Mouse (Mus musculus) forebrain, embryonic 14.5 days (tissue): ENCODE data around the gene Ch25h. TPM values are rescaled to one million over a fixed set of nuclear protein-coding genes. Genes with fewer than 3 reads are reported as not detected.

Experiments
- ATAC-seq: fragments of 200-750 bp; cut with Nextera tagmentation; 2 replicates; pipeline ENCODE4 v1.8.0; 2017; ENCODE audit warnings: mild to moderate bottlenecking, moderate library complexity
- DNase-seq: peaks from one replicate; pipeline ENCODE4 v3.0.0-alpha.2; 2015; ENCODE audit warnings: low spot score
- H3K27ac ChIP-seq: fragments of 300-500 bp; sonication (generic); 2 replicates; pipeline ENCODE4 v1.5.1; 2014; ENCODE audit warnings: low read depth, mild to moderate bottlenecking, control low read depth, low read length, moderate library complexity
- H3K27me3 ChIP-seq: fragments of 300-500 bp; sonication (generic); replicated peaks from 2 replicates; pipeline ENCODE4 v1.6.1; 2014; ENCODE audit warnings: low read length, control low read depth, mixed read lengths; ENCODE audit not compliant: control insufficient read depth, insufficient read depth
- H3K36me3 ChIP-seq: fragments of 300-500 bp; sonication (generic); 2 replicates; pipeline ENCODE4 v1.6.1; 2014; ENCODE audit warnings: low read length, control low read depth; ENCODE audit not compliant: control insufficient read depth, insufficient read depth
- H3K4me1 ChIP-seq: fragments of 300-500 bp; sonication (generic); 2 replicates; pipeline ENCODE4 v1.6.1; 2014; ENCODE audit warnings: antibody characterized with exemption, low read length, control low read depth; ENCODE audit not compliant: control insufficient read depth, insufficient read depth
- H3K4me2 ChIP-seq: fragments of 300-500 bp; sonication (generic); 2 replicates; pipeline ENCODE4 v1.6.1; 2014; ENCODE audit warnings: mild to moderate bottlenecking, control low read depth, low read length
- H3K4me3 ChIP-seq: fragments of 300-500 bp; sonication (generic); 2 replicates; pipeline ENCODE4 v1.5.1; 2014; ENCODE audit warnings: low read depth, low read length, control low read depth
- H3K9ac ChIP-seq: fragments of 300-500 bp; sonication (generic); 2 replicates; pipeline ENCODE4 v1.6.1; 2014; ENCODE audit warnings: mild to moderate bottlenecking, low read length, control low read depth, moderate library complexity
- H3K9me3 ChIP-seq: fragments of 300-500 bp; sonication (generic); replicated peaks from 2 replicates; pipeline ENCODE4 v1.6.1; 2016; ENCODE audit warnings: low read length, control low read depth, mixed read lengths; ENCODE audit not compliant: control insufficient read depth
- WGBS: fragments of 180-500 bp; shearing (Covaris S2); extraction: QIAGEN DNeasy Blood & Tissue Kit; methylation state at CpG from one replicate; pipeline ENCODE4 v1.1.7; 2014; 5-methylcytosine and 5-hydroxymethylcytosine counted together
- polyA plus RNA-seq: library from polyadenylated mRNA; unstranded; fragments of >200 nt; fragmentation: Nextera tagmentation; extraction: Ambion mirVana; gene quantifications from 2 replicates; pipeline ENCODE4 v1.2.1, GENCODE M21; 2014

Ch25h gene
- polyA plus RNA-seq, 1 experiment from 2014 or later = 0.24 TPM

DNA sequence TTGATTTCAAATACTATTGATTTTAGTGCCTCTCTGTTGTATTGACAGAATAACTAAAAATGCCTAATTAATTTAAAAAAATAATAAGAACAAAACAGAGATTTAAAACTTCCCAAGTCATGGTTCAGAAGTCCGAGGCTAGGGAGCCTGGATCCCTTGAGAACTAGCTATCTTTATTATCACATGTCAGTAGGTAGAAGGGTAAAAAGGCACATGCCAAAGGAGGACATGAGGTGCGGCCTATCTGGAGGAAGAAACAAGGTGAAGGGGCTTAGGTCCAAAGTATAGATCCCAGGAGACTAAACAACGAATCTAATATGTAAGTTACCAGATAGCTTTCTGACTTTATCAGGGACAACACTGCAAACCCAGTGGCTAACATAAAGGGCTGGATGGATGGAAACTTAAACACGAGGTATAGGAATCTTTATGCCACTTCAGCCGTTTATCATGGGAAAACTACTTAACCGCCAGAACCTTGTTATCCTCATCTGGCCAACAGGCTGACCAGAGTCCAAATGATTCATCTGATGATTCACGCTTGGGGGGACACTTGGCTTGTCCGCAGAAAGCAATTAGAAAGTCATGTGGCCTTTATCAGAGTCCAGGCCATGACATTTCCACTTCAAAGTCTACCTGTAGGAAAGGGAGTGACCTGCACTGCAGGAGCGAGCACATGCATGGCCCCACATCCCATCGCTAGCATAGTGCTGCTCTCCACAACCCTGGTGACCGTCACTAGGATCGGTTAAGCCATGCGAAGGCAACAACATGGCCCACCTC lies 43.0 kb upstream of the Ch25h start:
- H3K36me3 ChIP-seq = no peaks in the 10 kb centered on the region
- no peaks in the 10 kb centered on the region for H3K27me3 ChIP-seq
- H3K4me1 ChIP-seq = no peaks in the 10 kb centered on the region
- no peak overlapping the region for H3K9ac ChIP-seq
- H3K9me3 ChIP-seq = no peaks in the 10 kb centered on the region
- no peak for DNase-seq
- no peak for ATAC-seq
- H3K27ac ChIP-seq = no peak overlapping the region
- H3K4me3 ChIP-seq = no peak overlapping the region
- H3K4me2 ChIP-seq = no peak overlapping the region
- 93% methylated on average over 13 of the region's 13 CpGs for WGBS

DNA sequence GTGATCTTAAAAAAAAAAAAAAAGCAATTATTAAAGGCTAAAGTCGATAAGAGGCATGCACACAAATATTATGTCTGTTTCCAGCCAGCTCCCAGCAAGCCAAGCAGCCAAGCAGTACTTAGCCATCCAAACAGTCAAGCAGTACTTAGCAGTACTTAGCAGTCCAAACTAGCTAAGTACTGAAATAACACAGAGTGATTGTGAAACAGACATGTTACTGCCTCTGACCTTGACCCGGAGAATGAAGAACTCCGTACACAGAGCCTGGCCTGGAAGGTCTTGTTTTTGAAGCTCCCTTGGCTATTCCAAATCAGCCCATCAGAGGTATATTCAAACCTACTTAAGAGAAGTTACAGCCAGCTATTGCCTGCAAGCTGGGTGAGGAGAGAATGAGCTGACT lies 42.2 kb upstream of the Ch25h start:
- H3K9me3 ChIP-seq = no peaks in the 10 kb centered on the region
- no peak overlapping the region for H3K9ac ChIP-seq
- no peak for ATAC-seq
- H3K4me3 ChIP-seq = no peak overlapping the region
- no peak overlapping the region for H3K4me2 ChIP-seq
- H3K36me3 ChIP-seq = no peaks in the 10 kb centered on the region
- no peak for DNase-seq
- H3K27me3 ChIP-seq = no peaks in the 10 kb centered on the region
- H3K27ac ChIP-seq = no peak overlapping the region
- WGBS = 92% methylated on average over 3 of the region's 3 CpGs
- no peaks in the 10 kb centered on the region for H3K4me1 ChIP-seq

DNA sequence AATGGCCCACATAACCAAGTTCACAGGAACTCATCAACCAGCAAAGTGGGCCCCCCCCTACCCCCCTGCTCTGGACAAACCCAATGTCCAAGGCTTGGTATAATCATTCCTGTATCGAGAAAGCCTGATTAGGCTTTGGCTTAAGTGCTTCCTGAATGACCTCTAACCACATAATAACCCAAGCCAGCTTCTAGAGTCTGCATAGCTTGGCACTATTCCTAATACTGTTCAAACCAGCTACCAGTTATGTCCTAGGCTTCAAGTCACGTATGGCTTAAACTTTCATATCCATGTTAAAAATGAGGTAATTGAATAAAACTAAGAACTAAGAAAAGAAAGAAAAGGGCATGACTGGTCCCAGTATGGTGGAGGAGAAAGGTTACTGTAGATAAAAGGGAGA lies 41.4 kb upstream of the Ch25h start:
- 96% methylated on average over 2 of the region's 2 CpGs for WGBS
- DNase-seq (no peak), ATAC-seq (no peak)
- Histone ChIP-seq H3K4me2 (no peak overlapping the region), H3K4me3 (no peak overlapping the region), H3K27ac (no peak overlapping the region), H3K27me3 (no peaks in the 10 kb centered on the region), H3K4me1 (no peaks in the 10 kb centered on the region), H3K36me3 (no peaks in the 10 kb centered on the region), H3K9ac (no peak overlapping the region), H3K9me3 (no peaks in the 10 kb centered on the region)

DNA sequence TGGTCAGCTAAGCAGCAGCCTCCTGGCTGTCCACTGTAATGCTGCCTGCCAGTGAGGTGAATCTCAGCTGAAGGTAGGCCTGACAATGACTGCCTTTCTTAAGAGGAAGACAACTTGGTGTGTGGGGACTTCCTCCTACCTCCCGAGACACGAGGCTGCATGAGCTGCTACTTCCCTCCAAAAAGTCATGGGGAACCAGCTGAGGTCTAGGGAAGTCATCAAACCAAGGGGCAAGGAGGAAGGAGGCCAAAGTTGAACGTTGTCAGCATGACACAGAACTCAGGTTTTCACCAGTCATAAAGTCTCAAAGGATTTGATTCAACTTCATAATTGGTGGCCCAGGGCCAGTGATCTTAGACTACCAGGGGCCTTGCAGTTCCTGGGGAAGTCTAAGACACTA lies 40.7 kb upstream of the Ch25h start:
- Histone ChIP-seq H3K9ac (no peak overlapping the region), H3K36me3 (no peaks in the 10 kb centered on the region), H3K4me1 (no peaks in the 10 kb centered on the region), H3K4me3 (no peak overlapping the region), H3K27me3 (no peaks in the 10 kb centered on the region), H3K9me3 (no peaks in the 10 kb centered on the region), H3K27ac (no peak overlapping the region), H3K4me2 (no peak overlapping the region)
- DNase-seq (no peak), ATAC-seq (no peak)
- 85% methylated on average over 3 of the region's 3 CpGs for WGBS

DNA sequence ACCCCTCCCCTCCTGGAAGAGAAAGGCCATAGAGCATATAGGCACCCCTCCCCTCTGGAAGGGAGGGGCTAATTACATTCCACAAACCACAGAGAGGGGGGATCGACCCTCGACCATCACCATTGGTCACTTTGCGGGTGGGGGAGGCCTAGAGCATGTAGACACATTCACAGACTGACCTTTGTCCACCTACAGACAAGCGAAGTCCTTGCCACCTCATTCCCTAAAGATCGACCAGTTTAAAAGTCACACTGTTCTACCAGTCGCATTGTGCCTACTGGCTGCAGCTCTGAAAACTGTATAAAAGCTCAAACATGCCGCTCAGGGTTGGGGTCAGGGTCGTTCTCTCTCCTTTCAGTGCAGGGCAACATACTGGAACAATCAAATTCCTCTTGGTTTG lies 36.6 kb upstream of the Ch25h start:
- no peak for ATAC-seq
- Histone ChIP-seq H3K27ac (no peak overlapping the region), H3K4me3 (no peak overlapping the region), H3K4me2 (no peak overlapping the region), H3K4me1 (no peaks in the 10 kb centered on the region), H3K36me3 (peaks cover 6% of the 10 kb centered on the region; the same call in 1 of the 2 replicates), H3K27me3 (no peaks in the 10 kb centered on the region), H3K9me3 (no peaks in the 10 kb centered on the region), H3K9ac (no peak overlapping the region)
- 77% methylated on average over 8 of the region's 8 CpGs for WGBS
- no peak for DNase-seq

DNA sequence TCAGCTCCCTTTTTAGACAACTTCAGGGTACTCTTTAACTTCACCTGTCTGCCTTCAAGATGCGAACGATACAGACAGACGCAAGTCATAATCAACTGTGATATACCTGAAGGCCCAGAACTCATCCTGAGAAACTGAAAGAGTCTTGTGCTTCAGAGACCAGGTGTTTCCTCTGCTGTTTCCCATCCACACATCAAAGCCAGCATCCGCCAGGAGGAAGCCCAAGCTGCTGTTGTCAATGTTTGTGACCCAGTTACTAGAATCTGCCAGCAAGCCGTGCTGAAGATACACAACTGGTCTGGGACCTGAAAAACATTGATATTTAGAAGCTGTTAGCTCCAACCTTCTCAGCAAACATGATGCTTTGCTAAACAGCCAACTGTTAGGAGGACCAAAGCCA lies 35.8 kb upstream of the Ch25h start:
- Histone ChIP-seq H3K4me2 (no peak overlapping the region), H3K9me3 (no peaks in the 10 kb centered on the region), H3K27me3 (no peaks in the 10 kb centered on the region), H3K4me3 (no peak overlapping the region), H3K27ac (no peak overlapping the region), H3K4me1 (no peaks in the 10 kb centered on the region), H3K9ac (no peak overlapping the region), H3K36me3 (peaks cover 10% of the 10 kb centered on the region; the same call in 1 of the 2 replicates)
- WGBS = 94% methylated on average over 5 of the region's 5 CpGs
- no peak for ATAC-seq
- no peak for DNase-seq

DNA sequence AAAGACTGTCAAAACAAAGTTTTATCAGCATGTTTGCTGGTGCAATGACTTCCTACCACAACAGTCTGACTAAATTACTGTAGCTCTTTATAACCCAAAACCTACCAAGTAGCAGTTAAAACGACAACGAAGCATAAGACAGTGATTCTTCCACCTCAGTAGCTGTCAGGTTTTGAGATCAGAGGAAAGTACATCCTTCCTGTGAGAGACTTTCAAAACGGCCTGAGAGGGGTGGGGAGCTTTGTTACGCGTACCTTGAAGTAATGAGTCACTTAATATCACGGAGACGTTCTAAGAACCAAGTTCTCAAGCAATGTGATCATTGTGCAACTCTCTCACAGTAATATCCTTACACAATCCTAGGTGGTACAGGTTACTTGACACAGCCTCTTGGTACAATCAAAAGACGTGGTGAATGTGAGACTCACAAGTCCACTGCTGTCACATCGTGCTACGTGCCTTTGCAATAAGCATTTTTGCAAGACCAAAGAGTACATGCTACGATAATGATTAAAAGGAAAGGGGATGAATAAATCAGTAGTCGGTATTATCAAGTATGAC lies 30.3 kb upstream of the Ch25h start:
- H3K4me3 ChIP-seq = no peak overlapping the region
- no peak overlapping the region for H3K27ac ChIP-seq
- no peaks in the 10 kb centered on the region for H3K4me1 ChIP-seq
- no peaks in the 10 kb centered on the region for H3K27me3 ChIP-seq
- H3K36me3 ChIP-seq = peaks cover 10% of the 10 kb centered on the region; the same call in 1 of the 2 replicates
- H3K9ac ChIP-seq = no peak overlapping the region
- H3K9me3 ChIP-seq = no peaks in the 10 kb centered on the region
- ATAC-seq (no peak), DNase-seq (no peak)
- WGBS = 90% methylated on average over 12 of the region's 12 CpGs
- H3K4me2 ChIP-seq = no peak overlapping the region

DNA sequence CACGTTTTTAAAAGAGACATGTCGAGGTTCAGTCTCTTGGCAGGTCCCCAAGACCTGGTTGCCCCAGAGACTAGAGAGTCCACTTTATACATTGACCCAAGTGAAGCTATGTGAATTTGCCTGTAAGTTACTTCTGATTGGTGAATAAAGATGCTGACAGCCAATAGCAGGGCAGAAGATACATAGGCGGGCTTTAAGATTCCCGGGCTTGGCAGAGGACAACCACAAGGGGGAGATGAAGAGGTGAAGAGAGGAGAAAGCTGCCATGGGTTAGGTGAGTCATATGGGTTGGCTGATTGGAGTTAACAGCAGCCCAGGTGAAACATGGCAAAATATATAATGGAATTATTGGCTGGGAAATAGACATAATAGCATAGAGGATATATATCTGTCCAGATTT lies 25.8 kb upstream of the Ch25h start:
- DNase-seq (peak; percentile 40), ATAC-seq (peak; percentile 67)
- Histone ChIP-seq H3K27me3 (no peaks in the 10 kb centered on the region), H3K9ac (no peak overlapping the region), H3K36me3 (no peaks in the 10 kb centered on the region), H3K9me3 (no peaks in the 10 kb centered on the region), H3K4me3 (no peak overlapping the region), H3K27ac (no peak overlapping the region), H3K4me1 (no peaks in the 10 kb centered on the region), H3K4me2 (no peak overlapping the region)
- 49% methylated on average over 4 of the region's 4 CpGs for WGBS

DNA sequence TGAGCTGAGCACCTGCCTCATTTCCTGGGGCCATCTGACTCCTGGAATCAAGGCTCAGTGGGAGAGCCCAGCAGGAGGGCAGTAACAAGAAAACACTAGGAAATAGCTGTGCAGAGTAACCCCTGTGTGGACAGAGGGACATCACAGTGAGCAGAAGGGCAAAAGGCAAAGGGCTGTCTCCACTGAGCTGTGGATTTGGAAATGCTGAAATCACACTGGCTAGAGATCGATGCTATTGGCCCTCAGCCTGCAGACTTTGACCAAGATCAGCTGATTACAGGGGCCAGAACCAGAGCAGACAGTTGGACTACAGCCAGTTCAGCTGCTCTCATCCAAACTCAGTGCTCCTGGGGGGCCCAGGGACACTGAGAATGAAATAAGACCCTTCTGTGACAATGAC lies 21.4 kb upstream of the Ch25h start:
- Histone ChIP-seq H3K9me3 (no peaks in the 10 kb centered on the region), H3K9ac (no peak overlapping the region), H3K27ac (no peak overlapping the region), H3K4me2 (no peak overlapping the region), H3K4me3 (no peak overlapping the region), H3K36me3 (no peaks in the 10 kb centered on the region), H3K4me1 (no peaks in the 10 kb centered on the region), H3K27me3 (no peaks in the 10 kb centered on the region)
- no peak for DNase-seq
- no peak for ATAC-seq
- 85% methylated on average over 1 of the region's 1 CpGs for WGBS
